In the genomic region with DNA sequence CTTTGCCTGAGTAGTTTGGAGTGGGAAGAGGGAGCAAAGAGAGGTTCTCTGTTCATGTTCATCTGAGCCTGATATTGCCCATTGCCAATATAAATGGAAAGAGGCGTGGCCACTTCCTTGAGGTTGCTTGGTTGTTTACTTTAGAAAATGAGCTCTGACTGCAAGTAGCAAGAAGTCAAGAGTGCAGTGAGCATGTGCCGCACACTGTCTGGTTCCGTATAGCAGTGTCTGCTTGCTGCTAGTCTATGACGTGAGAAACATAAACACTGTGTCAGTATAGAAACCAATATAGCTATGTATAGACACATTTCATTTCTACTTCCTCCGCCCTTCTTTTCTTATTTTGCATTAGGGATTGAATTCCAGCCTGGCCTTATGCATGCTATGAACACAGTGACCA, we compare ENCODE assay signal across 23 mouse cellular contexts.
"Had no signal": no experiment of that assay in that cellular context is flagged by ENCODE, and none has a peak within 500 bp of the region (broad histone marks: within the 10 kb centered on the region; RNA-seq: fewer than 3 reads in every experiment).

No protein-coding gene starts in this region.

- H3K36me3 ChIP-seq: kidney, embryonic 15.5 days; limb, embryonic 10.5 days; limb, embryonic 13.5 days; liver, embryonic 12.5 days; liver, embryonic 15.5 days; midbrain, embryonic 12.5 days; midbrain, embryonic 15.5 days; neural tube, embryonic 12.5 days; neural tube, embryonic 15.5 days had no signal

- DNase-seq: kidney, adult 11 months; kidney, adult 8-10 months; kidney, postnatal 10 days; kidney, postnatal 36 days; layer of hippocampus, postnatal 36 days; liver; lung, adult 2 months; right cerebral cortex, adult 18-20 months; right cerebral cortex, postnatal 14 days; right cerebral cortex, postnatal 4 days; thymus, postnatal 25 days had no signal

- H3K27ac ChIP-seq: hindbrain, postnatal 0 days; kidney, embryonic 15.5 days; limb, embryonic 10.5 days; limb, embryonic 13.5 days; liver, embryonic 12.5 days; liver, embryonic 15.5 days; macrophage; midbrain, embryonic 12.5 days; midbrain, embryonic 15.5 days; neural tube, embryonic 12.5 days; neural tube, embryonic 15.5 days had no signal

- H3K4me3 ChIP-seq: kidney, embryonic 15.5 days; limb, embryonic 10.5 days; limb, embryonic 13.5 days; liver, embryonic 12.5 days; liver, embryonic 15.5 days; midbrain, embryonic 12.5 days; midbrain, embryonic 15.5 days; neural tube, embryonic 12.5 days; neural tube, embryonic 15.5 days had no signal

- H3K27me3 ChIP-seq: kidney, embryonic 15.5 days; limb, embryonic 13.5 days; liver, embryonic 12.5 days; liver, embryonic 15.5 days; midbrain, embryonic 15.5 days; neural tube, embryonic 12.5 days; neural tube, embryonic 15.5 days had no signal

- H3K9me3 ChIP-seq: kidney, embryonic 15.5 days; limb, embryonic 10.5 days; limb, embryonic 13.5 days; liver, embryonic 12.5 days; liver, embryonic 15.5 days; midbrain, embryonic 12.5 days; midbrain, embryonic 15.5 days; neural tube, embryonic 12.5 days; neural tube, embryonic 15.5 days had no signal

- H3K4me2 ChIP-seq: kidney, embryonic 15.5 days; limb, embryonic 13.5 days; liver, embryonic 12.5 days; liver, embryonic 15.5 days; midbrain, embryonic 12.5 days; midbrain, embryonic 15.5 days; neural tube, embryonic 12.5 days; neural tube, embryonic 15.5 days had no signal

- H3K9ac ChIP-seq: kidney, embryonic 15.5 days; limb, embryonic 13.5 days; liver, embryonic 12.5 days; liver, embryonic 15.5 days; midbrain, embryonic 12.5 days; midbrain, embryonic 15.5 days; neural tube, embryonic 12.5 days; neural tube, embryonic 15.5 days had no signal

- ATAC-seq: hindbrain, postnatal 0 days; inflammation-experienced regulatory T-cells, adult 6 months; liver, embryonic 12.5 days; midbrain, embryonic 15.5 days had no signal

- H3K4me1 ChIP-seq: kidney, embryonic 15.5 days; limb, embryonic 10.5 days; limb, embryonic 13.5 days; liver, embryonic 15.5 days; neural tube, embryonic 15.5 days had no signal
